29 mouse cellular contexts compared by ENCODE assay signal in genomic region chr7:49581951-49582350, GRCm38 (mm10). TPM values are rescaled to one million over a fixed set of nuclear protein-coding genes. Genes with fewer than 3 reads are reported as not detected.
"Had no signal": no experiment of that assay in that cellular context is flagged by ENCODE, and none has a peak within 500 bp of the region (broad histone marks: within the 10 kb centered on the region; RNA-seq: fewer than 3 reads in every experiment).

No protein-coding gene starts in this region.

- H3K4me1 ChIP-seq: heart, embryonic 10.5 days; heart, embryonic 12.5 days; hindbrain, embryonic 10.5 days; hindbrain, embryonic 12.5 days; intestine, embryonic 15.5 days; limb, embryonic 10.5 days; limb, embryonic 12.5 days had no signal

- DNase-seq: gastrocnemius, adult 2 months; gastrocnemius, postnatal 10 days; gastrocnemius, postnatal 25 days; heart, adult 18-20 months; heart, postnatal 10 days; heart, postnatal 4 days; kidney, adult 18-20 months; kidney, adult 8-10 months; kidney, postnatal 10 days; kidney, postnatal 25 days; kidney, postnatal 4 days had no signal

- H3K4me3 ChIP-seq: gastrocnemius, adult 2 months; heart, embryonic 10.5 days; heart, embryonic 12.5 days; hindbrain, embryonic 10.5 days; hindbrain, embryonic 12.5 days; intestine, embryonic 15.5 days; layer of hippocampus, adult 2 months; left cerebral cortex, adult 2 months; limb, embryonic 10.5 days; limb, embryonic 12.5 days had no signal

- H3K9ac ChIP-seq: heart, embryonic 12.5 days; hindbrain, embryonic 12.5 days; hindbrain, embryonic 14.5 days; intestine, embryonic 15.5 days; limb, embryonic 12.5 days had no signal

- H3K27me3 ChIP-seq: heart, embryonic 12.5 days; hindbrain, embryonic 12.5 days; intestine, embryonic 15.5 days; limb, embryonic 12.5 days had no signal

- H3K27ac ChIP-seq: gastrocnemius, adult 2 months; heart, embryonic 10.5 days; hindbrain, embryonic 10.5 days; hindbrain, embryonic 12.5 days; hindbrain, embryonic 14.5 days; intestine, embryonic 15.5 days; layer of hippocampus, adult 2 months; left cerebral cortex, adult 2 months; limb, embryonic 10.5 days; limb, embryonic 12.5 days had no signal

- H3K9me3 ChIP-seq: heart, embryonic 10.5 days; hindbrain, embryonic 10.5 days; hindbrain, embryonic 12.5 days; intestine, embryonic 15.5 days; limb, embryonic 10.5 days; limb, embryonic 12.5 days had no signal

- H3K4me2 ChIP-seq: heart, embryonic 12.5 days; hindbrain, embryonic 12.5 days; hindbrain, embryonic 14.5 days; intestine, embryonic 15.5 days; limb, embryonic 12.5 days had no signal

- ATAC-seq: hindbrain, embryonic 16.5 days; inflammation-experienced regulatory T-cells, adult 6 months; intestine, embryonic 15.5 days; intestine, postnatal 0 days had no signal

RNA-seq across cellular contexts. Expression of gene Dbx1, which starts 54.7 kb away (rescaled TPM):
- polyA plus RNA-seq: frontal cortex, adult 2 months; heart, embryonic 14.5 days; heart, embryonic 16.5 days; inflammation-experienced regulatory T-cells, adult 6 months; intestine, embryonic 15.5 days; intestine, postnatal 0 days; kidney, embryonic 14.5 days; kidney, embryonic 16.5 days; limb, embryonic 10.5 days had no signal
